Mouse (Mus musculus): ENCODE data around the gene Uqcc2. TPM values are rescaled to one million over a fixed set of nuclear protein-coding genes. Genes with fewer than 3 reads are reported as not detected.

Gene Uqcc2
- polyA plus RNA-seq, 1 experiment: 49.1 TPM

- H3K36me3 ChIP-seq (ENCODE audit: control insufficient read depth, insufficient read depth, low read length): no peaks in the 10 kb centered on the region
- H3K27ac ChIP-seq (ENCODE audit: insufficient read depth, low read length): no peak overlapping the region
- no peak for DNase-seq (ENCODE audit: low read depth in 1 of 2, low spot score in 2 of 2)
- no peak overlapping the region for H3K4me3 ChIP-seq (ENCODE audit: extremely low read depth, insufficient read depth, insufficient read length)
- TF ChIP-seq CTCF (IDR thresholded peaks at IDR 0.05; ENCODE audit: extremely low read depth, insufficient read depth, insufficient read length, insufficient replicate concordance): no peak
- TF ChIP-seq POLR2A (IDR thresholded peaks at IDR 0.05; ENCODE audit: low read depth, low read length): no peak
- WGBS: 91% methylated on average over 8 of the region's 8 CpGs
- no peaks in the 10 kb centered on the region for H3K27me3 ChIP-seq (ENCODE audit: control insufficient read depth, insufficient read depth, low read length)
- H3K4me1 ChIP-seq (ENCODE audit: control insufficient read depth, insufficient read depth, insufficient read length): no peaks in the 10 kb centered on the region
Measured at GRCm38 (mm10) chr17:27155752-27156151, 22.0 kb upstream of the Uqcc2 start.

GRCm38 (mm10) chr17:27154881-27155280 is 21.2 kb upstream of the Uqcc2 start:
- H3K4me3 ChIP-seq (ENCODE audit: extremely low read depth, insufficient read depth, insufficient read length): no peak overlapping the region
- H3K4me1 ChIP-seq (ENCODE audit: control insufficient read depth, insufficient read depth, insufficient read length): no peaks in the 10 kb centered on the region
- TF ChIP-seq POLR2A (IDR thresholded peaks at IDR 0.05; ENCODE audit: low read depth, low read length): no peak
- 91% methylated on average over 6 of the region's 6 CpGs for WGBS
- no peak for DNase-seq (ENCODE audit: low read depth in 1 of 2, low spot score in 2 of 2)
- no peaks in the 10 kb centered on the region for H3K27me3 ChIP-seq (ENCODE audit: control insufficient read depth, insufficient read depth, low read length)
- H3K36me3 ChIP-seq (ENCODE audit: control insufficient read depth, insufficient read depth, low read length): no peaks in the 10 kb centered on the region
- H3K27ac ChIP-seq (ENCODE audit: insufficient read depth, low read length): no peak overlapping the region

GRCm38 (mm10) chr17:27154256-27154655 is 20.5 kb upstream of the Uqcc2 start:
- no peak for TF ChIP-seq CTCF (IDR thresholded peaks at IDR 0.05; ENCODE audit: extremely low read depth, insufficient read depth, insufficient read length, insufficient replicate concordance)
- no peak for TF ChIP-seq POLR2A (IDR thresholded peaks at IDR 0.05; ENCODE audit: low read depth, low read length)
- Histone ChIP-seq H3K4me1 (ENCODE audit: control insufficient read depth, insufficient read depth, insufficient read length) (no peaks in the 10 kb centered on the region), H3K27ac (ENCODE audit: insufficient read depth, low read length) (no peak overlapping the region), H3K4me3 (ENCODE audit: extremely low read depth, insufficient read depth, insufficient read length) (no peak overlapping the region), H3K27me3 (ENCODE audit: control insufficient read depth, insufficient read depth, low read length) (no peaks in the 10 kb centered on the region), H3K36me3 (ENCODE audit: control insufficient read depth, insufficient read depth, low read length) (no peaks in the 10 kb centered on the region)
- no peak for DNase-seq (ENCODE audit: low read depth in 1 of 2, low spot score in 2 of 2)
- WGBS: 95% methylated on average over 14 of the region's 14 CpGs

- WGBS: 87% methylated on average over 9 of the region's 9 CpGs
- DNase-seq (ENCODE audit: low read depth in 1 of 2, low spot score in 2 of 2): no peak
- H3K4me1 ChIP-seq (ENCODE audit: control insufficient read depth, insufficient read depth, insufficient read length): no peaks in the 10 kb centered on the region
- H3K36me3 ChIP-seq (ENCODE audit: control insufficient read depth, insufficient read depth, low read length): no peaks in the 10 kb centered on the region
- no peak for TF ChIP-seq POLR2A (IDR thresholded peaks at IDR 0.05; ENCODE audit: low read depth, low read length)
- no peak for TF ChIP-seq CTCF (IDR thresholded peaks at IDR 0.05; ENCODE audit: extremely low read depth, insufficient read depth, insufficient read length, insufficient replicate concordance)
- H3K4me3 ChIP-seq (ENCODE audit: extremely low read depth, insufficient read depth, insufficient read length): no peak overlapping the region
- H3K27me3 ChIP-seq (ENCODE audit: control insufficient read depth, insufficient read depth, low read length): no peaks in the 10 kb centered on the region
- no peak overlapping the region for H3K27ac ChIP-seq (ENCODE audit: insufficient read depth, low read length)
Measured at GRCm38 (mm10) chr17:27153773-27154193, 20.1 kb upstream of the Uqcc2 start.

- H3K36me3 ChIP-seq (ENCODE audit: control insufficient read depth, insufficient read depth, low read length): no peaks in the 10 kb centered on the region
- H3K27ac ChIP-seq (ENCODE audit: insufficient read depth, low read length): no peak overlapping the region
- no peaks in the 10 kb centered on the region for H3K4me1 ChIP-seq (ENCODE audit: control insufficient read depth, insufficient read depth, insufficient read length)
- no peak overlapping the region for H3K4me3 ChIP-seq (ENCODE audit: extremely low read depth, insufficient read depth, insufficient read length)
- no peak for TF ChIP-seq CTCF (IDR thresholded peaks at IDR 0.05; ENCODE audit: extremely low read depth, insufficient read depth, insufficient read length, insufficient replicate concordance)
- TF ChIP-seq POLR2A (IDR thresholded peaks at IDR 0.05; ENCODE audit: low read depth, low read length): no peak
- WGBS: 66% methylated on average over 8 of the region's 8 CpGs
- no peaks in the 10 kb centered on the region for H3K27me3 ChIP-seq (ENCODE audit: control insufficient read depth, insufficient read depth, low read length)
- no peak for DNase-seq (ENCODE audit: low read depth in 1 of 2, low spot score in 2 of 2)
Measured at GRCm38 (mm10) chr17:27152976-27153723, 19.4 kb upstream of the Uqcc2 start.

GRCm38 (mm10) chr17:27151411-27151810 is 17.7 kb upstream of the Uqcc2 start:
- no peak for DNase-seq (ENCODE audit: low read depth in 1 of 2, low spot score in 2 of 2)
- Histone ChIP-seq H3K27ac (ENCODE audit: insufficient read depth, low read length) (no peak overlapping the region), H3K27me3 (ENCODE audit: control insufficient read depth, insufficient read depth, low read length) (no peaks in the 10 kb centered on the region), H3K4me3 (ENCODE audit: extremely low read depth, insufficient read depth, insufficient read length) (no peak overlapping the region), H3K4me1 (ENCODE audit: control insufficient read depth, insufficient read depth, insufficient read length) (no peaks in the 10 kb centered on the region), H3K36me3 (ENCODE audit: control insufficient read depth, insufficient read depth, low read length) (no peaks in the 10 kb centered on the region)
- TF ChIP-seq CTCF (IDR thresholded peaks at IDR 0.05; ENCODE audit: extremely low read depth, insufficient read depth, insufficient read length, insufficient replicate concordance) (peak; percentile 64; the same call in 1 of the 2 replicates), POLR2A (IDR thresholded peaks at IDR 0.05; ENCODE audit: low read depth, low read length) (no peak)
- 78% methylated on average over 8 of the region's 8 CpGs for WGBS

- no peaks in the 10 kb centered on the region for H3K4me1 ChIP-seq (ENCODE audit: control insufficient read depth, insufficient read depth, insufficient read length)
- TF ChIP-seq CTCF (IDR thresholded peaks at IDR 0.05; ENCODE audit: extremely low read depth, insufficient read depth, insufficient read length, insufficient replicate concordance): no peak
- TF ChIP-seq POLR2A (IDR thresholded peaks at IDR 0.05; ENCODE audit: low read depth, low read length): no peak
- H3K27me3 ChIP-seq (ENCODE audit: control insufficient read depth, insufficient read depth, low read length): peaks cover 3% of the 10 kb centered on the region; the same call in 1 of the 2 replicates
- no peak overlapping the region for H3K4me3 ChIP-seq (ENCODE audit: extremely low read depth, insufficient read depth, insufficient read length)
- WGBS: 82% methylated on average over 7 of the region's 7 CpGs
- H3K36me3 ChIP-seq (ENCODE audit: control insufficient read depth, insufficient read depth, low read length): no peaks in the 10 kb centered on the region
- H3K27ac ChIP-seq (ENCODE audit: insufficient read depth, low read length): no peak overlapping the region
- DNase-seq (ENCODE audit: low read depth in 1 of 2, low spot score in 2 of 2): no peak
Measured at GRCm38 (mm10) chr17:27150871-27151270, 17.2 kb upstream of the Uqcc2 start.
